In the genomic region with DNA sequence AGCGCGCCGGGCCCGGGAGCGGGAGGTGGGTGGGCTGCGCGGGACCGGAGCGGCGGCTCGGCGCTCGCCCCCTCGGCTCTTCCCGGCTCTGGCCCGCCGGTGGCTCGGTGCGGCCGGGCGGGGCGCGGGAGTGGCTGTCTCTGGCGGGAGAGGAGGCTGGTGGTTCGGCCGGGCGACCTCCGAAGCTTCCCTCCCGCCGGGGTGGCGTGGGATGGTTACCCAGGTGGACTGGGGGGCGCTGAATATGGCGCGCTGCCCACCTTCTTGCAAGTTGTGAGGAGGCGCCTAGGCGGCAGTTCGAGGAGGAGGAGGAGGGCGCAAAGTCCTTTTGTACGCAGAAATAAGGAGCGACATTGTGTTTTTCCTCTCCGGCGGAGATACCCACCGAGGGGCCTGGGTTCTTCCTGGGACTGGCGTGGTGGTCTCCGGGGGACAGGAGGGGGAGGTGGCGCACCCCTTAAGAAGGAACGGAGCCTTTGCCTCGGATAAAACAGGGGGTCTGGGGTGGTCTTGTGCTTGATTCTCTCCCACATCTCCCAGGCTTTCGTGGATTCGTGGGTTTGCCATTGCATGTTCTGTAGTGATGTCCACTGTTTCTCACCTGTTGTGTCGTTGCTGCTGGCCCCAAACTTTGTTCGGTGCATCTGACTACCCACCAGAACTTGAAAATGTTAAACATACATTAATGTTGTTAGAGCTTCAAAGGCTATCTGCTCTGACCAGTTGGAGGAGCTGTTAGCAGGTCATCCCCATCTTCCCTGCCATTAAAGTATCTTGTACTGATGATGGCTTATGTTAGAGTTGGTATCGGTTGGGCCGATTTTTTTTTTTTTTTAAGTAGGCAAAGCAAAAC, we compare ENCODE assay signal across 8 mouse cellular contexts. TPM values are rescaled to one million over a fixed set of nuclear protein-coding genes. Genes with fewer than 3 reads are reported as not detected.
DNase-seq lines count a peak whose midpoint lies in the region; ATAC-seq and TF ChIP-seq lines count a peak whose summit lies in the region.

No protein-coding gene starts in this region.

- peak; percentile 54 for TF ChIP-seq CTCF in liver, postnatal 0 days (IDR thresholded peaks at IDR 0.05; ENCODE audit: low read depth)
- no peak for TF ChIP-seq CTCF in testis, adult 2 months (IDR thresholded peaks at IDR 0.05; ENCODE audit: control insufficient read depth, insufficient read depth, insufficient replicate concordance, low read depth, low read length)

- H3K9ac ChIP-seq in heart, embryonic 15.5 days: peak overlapping the region; percentile 99
- peak overlapping the region; percentile 99 for H3K9ac ChIP-seq in liver, postnatal 0 days (replicated peaks)
- peak overlapping the region; percentile 99 for H3K9ac ChIP-seq in neural tube, embryonic 14.5 days (replicated peaks; ENCODE audit: low read depth, low read length)

- WGBS in forebrain, embryonic 10.5 days: under 1% methylated on average over 53 of the region's 54 CpGs
- under 1% methylated on average over 48 of the region's 54 CpGs for WGBS in heart, embryonic 15.5 days
- WGBS in liver, postnatal 0 days (ENCODE audit: insufficient replicate concordance): under 1% methylated on average over 26 of the region's 54 CpGs
- 1% methylated on average over 39 of the region's 54 CpGs for WGBS in neural tube, embryonic 14.5 days

- ATAC-seq in heart, embryonic 15.5 days (replicated peaks; ENCODE audit: insufficient number of reproducible peaks, insufficient read depth, low FRiP score, low read depth): peak; percentile 55
- peak; percentile 63 for ATAC-seq in liver, postnatal 0 days
- ATAC-seq in neural tube, embryonic 14.5 days (ENCODE audit: low read depth): peak; percentile 55

- peak overlapping the region; percentile 77 for H3K4me2 ChIP-seq in heart, embryonic 15.5 days
- peak overlapping the region; percentile 91 for H3K4me2 ChIP-seq in liver, postnatal 0 days (ENCODE audit: low read depth, low read length)
- peak overlapping the region; percentile 73 for H3K4me2 ChIP-seq in neural tube, embryonic 14.5 days (ENCODE audit: low read depth, low read length)

- TF ChIP-seq POLR2A in testis, adult 2 months (IDR thresholded peaks at IDR 0.05; ENCODE audit: control insufficient read depth, low read depth, low read length): no peak; the same call in 1 of the 2 replicates

- no peaks in the 10 kb centered on the region for H3K9me3 ChIP-seq in forebrain, embryonic 10.5 days
- H3K9me3 ChIP-seq in heart, embryonic 15.5 days (replicated peaks): no peaks in the 10 kb centered on the region
- H3K9me3 ChIP-seq in liver, postnatal 0 days (ENCODE audit: low read length): no peaks in the 10 kb centered on the region
- no peaks in the 10 kb centered on the region for H3K9me3 ChIP-seq in neural tube, embryonic 14.5 days (ENCODE audit: control insufficient read depth, low read length)

- H3K4me1 ChIP-seq in forebrain, embryonic 10.5 days: peaks cover 29% of the 10 kb centered on the region
- H3K4me1 ChIP-seq in heart, embryonic 15.5 days (replicated peaks): peaks cover 13% of the 10 kb centered on the region
- H3K4me1 ChIP-seq in liver, postnatal 0 days (ENCODE audit: insufficient read depth): peaks cover 22% of the 10 kb centered on the region
- H3K4me1 ChIP-seq in neural tube, embryonic 14.5 days (ENCODE audit: control insufficient read depth, insufficient read depth, low read length): peaks cover 23% of the 10 kb centered on the region
- H3K4me1 ChIP-seq in testis, adult 2 months (ENCODE audit: control insufficient read depth, insufficient read depth, low read length): peaks cover 3% of the 10 kb centered on the region; the same call in 1 of the 2 replicates

- H3K4me3 ChIP-seq in forebrain, embryonic 10.5 days: peak overlapping the region; percentile 98
- H3K4me3 ChIP-seq in heart, embryonic 15.5 days: peak overlapping the region; percentile 95
- peak overlapping the region; percentile 99 for H3K4me3 ChIP-seq in liver, postnatal 0 days (ENCODE audit: low read depth, low read length)
- peak overlapping the region; percentile 97 for H3K4me3 ChIP-seq in neural tube, embryonic 14.5 days (ENCODE audit: low read depth, low read length)
- H3K4me3 ChIP-seq in testis, adult 2 months (ENCODE audit: control insufficient read depth, low read depth, low read length): peak overlapping the region; percentile 96

- peak; percentile 47 to 48 for DNase-seq in CD8-positive naive resting alpha-beta T cell, adult 2 months (ENCODE audit: low read depth in 2 of 2, low spot score in 2 of 2)
- DNase-seq in c-Kit-negative CD71-positive TER-119-positive erythroid progenitor cells, embryonic 14.5 days (ENCODE audit: low read depth, low spot score): peak; percentile 40
- peak; percentile 53 for DNase-seq in forebrain, embryonic 10.5 days (ENCODE audit: extremely low spot score, low spot score)
- DNase-seq in kidney, postnatal 14 days: peak; percentile 69
- peak; percentile 73 for DNase-seq in liver, postnatal 0 days

- H3K27me3 ChIP-seq in forebrain, embryonic 10.5 days (ENCODE audit: poor library complexity, severe bottlenecking): no peaks in the 10 kb centered on the region
- no peaks in the 10 kb centered on the region for H3K27me3 ChIP-seq in heart, embryonic 15.5 days
- H3K27me3 ChIP-seq in liver, postnatal 0 days (ENCODE audit: insufficient read depth, low read length): no peaks in the 10 kb centered on the region
- no peaks in the 10 kb centered on the region for H3K27me3 ChIP-seq in neural tube, embryonic 14.5 days (ENCODE audit: control insufficient read depth, insufficient read depth, low read length)
- H3K27me3 ChIP-seq in testis, adult 2 months (ENCODE audit: control insufficient read depth, insufficient read depth, low read length): no peaks in the 10 kb centered on the region

- H3K36me3 ChIP-seq in forebrain, embryonic 10.5 days (replicated peaks): peaks cover 34% of the 10 kb centered on the region
- H3K36me3 ChIP-seq in heart, embryonic 15.5 days: no peaks in the 10 kb centered on the region
- 0 out of 2 replicates have a peak, but pooled peaks cover 3% of the 10 kb centered on the region for H3K36me3 ChIP-seq in liver, postnatal 0 days (replicated peaks; ENCODE audit: insufficient read depth, low read length)
- H3K36me3 ChIP-seq in neural tube, embryonic 14.5 days (ENCODE audit: control insufficient read depth, insufficient read depth, low read length): no peaks in the 10 kb centered on the region
- no peaks in the 10 kb centered on the region for H3K36me3 ChIP-seq in testis, adult 2 months (ENCODE audit: control insufficient read depth, insufficient read depth, low read length)

- peak overlapping the region; percentile 100 for H3K27ac ChIP-seq in forebrain, embryonic 10.5 days
- peak overlapping the region; percentile 100 for H3K27ac ChIP-seq in heart, embryonic 15.5 days
- H3K27ac ChIP-seq in liver, postnatal 0 days (ENCODE audit: low read depth): peak overlapping the region; percentile 97
- H3K27ac ChIP-seq in neural tube, embryonic 14.5 days (ENCODE audit: low read depth, low read length): peak overlapping the region; percentile 100
- H3K27ac ChIP-seq in testis, adult 2 months (ENCODE audit: control insufficient read depth, insufficient read depth, low read depth, low read length): peak overlapping the region; percentile 99

- TF ChIP-seq EP300 in liver, postnatal 0 days (IDR thresholded peaks at IDR 0.05; ENCODE audit: low read depth): no peak

RNA-seq across cellular contexts. Expression of a gene that starts 0.9 kb away (rescaled TPM):
- polyA plus RNA-seq in forebrain, embryonic 10.5 days (2016; fragmentation: Nextera tagmentation; extraction: Ambion mirVana): 97.8 and 102 TPM in 2 replicates
- polyA plus RNA-seq in heart, embryonic 15.5 days (2015; fragmentation: Nextera tagmentation; extraction: Ambion mirVana): 24.2 and 32.8 TPM in 2 replicates
- 15.5 and 17.3 TPM in 2 replicates for polyA plus RNA-seq in liver, postnatal 0 days (2015; fragmentation: Nextera tagmentation; extraction: Ambion mirVana)
- polyA plus RNA-seq in neural tube, embryonic 14.5 days (2014; fragmentation: Nextera tagmentation; extraction: Ambion mirVana): 33.2 and 40.9 TPM in 2 replicates
- polyA plus RNA-seq in testis, adult 2 months (2012; rRNA removed): 25.7 and 27.0 TPM in 2 replicates

Comparison
In these comparisons a context has a peak if more than half of its experiments do, and no peak if none do; other contexts are left out.
1. Peak in every context shown above with its lines: DNase-seq, ATAC-seq, H3K4me3 ChIP-seq and H3K27ac ChIP-seq.